Mouse (Mus musculus): ENCODE results near the gene Bach2. TPM values are rescaled to one million over a fixed set of nuclear protein-coding genes. Genes with fewer than 3 reads are reported as not detected.
A peak's percentile ranks its signal among the peaks of the same experiment; 100 is the strongest.

The Bach2 gene
- polyA plus RNA-seq, 1 experiment from 2014 or later = 1.8 TPM

- no peak overlapping the region for H3K9ac ChIP-seq
- 71% methylated on average over 10 of the region's 10 CpGs for WGBS (ENCODE audit: insufficient replicate concordance)
- H3K4me2 ChIP-seq = no peak overlapping the region
- H3K4me1 ChIP-seq = no peaks in the 10 kb centered on the region
- H3K36me3 ChIP-seq = no peaks in the 10 kb centered on the region
- H3K27me3 ChIP-seq (replicated peaks) = peaks cover 25% of the 10 kb centered on the region
- no peak overlapping the region for H3K27ac ChIP-seq
- no peak overlapping the region for H3K4me3 ChIP-seq
- H3K9me3 ChIP-seq (replicated peaks) = no peaks in the 10 kb centered on the region
- ATAC-seq = no peak
These were observed 9.3 kb upstream of the Bach2 start for GRCm38 (mm10) chr4:32229266-32229665.

GRCm38 (mm10) chr4:32231258-32232055 lies 7.1 kb upstream of the Bach2 start:
- WGBS (ENCODE audit: insufficient replicate concordance) = 72% methylated on average over 11 of the region's 11 CpGs
- Histone ChIP-seq H3K4me2 (no peak overlapping the region), H3K27ac (no peak overlapping the region), H3K27me3 (replicated peaks) (peaks cover 46% of the 10 kb centered on the region), H3K9ac (no peak overlapping the region), H3K4me1 (no peaks in the 10 kb centered on the region), H3K4me3 (no peak overlapping the region), H3K9me3 (replicated peaks) (no peaks in the 10 kb centered on the region), H3K36me3 (no peaks in the 10 kb centered on the region)
- ATAC-seq = no peak

GRCm38 (mm10) chr4:32235920-32236705 lies 2.5 kb upstream of the Bach2 start:
- H3K36me3 ChIP-seq = no peaks in the 10 kb centered on the region
- ATAC-seq = no peak
- 69% methylated on average over 16 of the region's 16 CpGs for WGBS (ENCODE audit: insufficient replicate concordance)
- no peak overlapping the region for H3K4me3 ChIP-seq
- H3K27me3 ChIP-seq (replicated peaks) = peaks cover 84% of the 10 kb centered on the region
- H3K9ac ChIP-seq = no peak overlapping the region
- no peaks in the 10 kb centered on the region for H3K9me3 ChIP-seq (replicated peaks)
- H3K27ac ChIP-seq = no peak overlapping the region
- H3K4me2 ChIP-seq = no peak overlapping the region
- peaks cover 10% of the 10 kb centered on the region for H3K4me1 ChIP-seq

- Histone ChIP-seq H3K4me1 (peaks cover 23% of the 10 kb centered on the region), H3K9me3 (replicated peaks) (no peaks in the 10 kb centered on the region), H3K36me3 (no peaks in the 10 kb centered on the region), H3K4me2 (peak overlapping the region; percentile 99), H3K4me3 (peak overlapping the region; percentile 77), H3K27ac (peak overlapping the region; percentile 73), H3K9ac (peak overlapping the region; percentile 69), H3K27me3 (replicated peaks) (peaks cover 90% of the 10 kb centered on the region)
- peak; percentile 55 for ATAC-seq
- WGBS (ENCODE audit: insufficient replicate concordance) = under 1% methylated on average over 91 of the region's 100 CpGs
These were observed 531 bp downstream of the Bach2 start for GRCm38 (mm10) chr4:32238921-32239748.

GRCm38 (mm10) chr4:32239749-32240131 lies 1.1 kb downstream of the Bach2 start:
- peak; percentile 34; the same call in 1 of the 2 replicates for ATAC-seq
- H3K4me3 ChIP-seq = peak overlapping the region; percentile 77
- H3K4me2 ChIP-seq = peak overlapping the region; percentile 99
- H3K27ac ChIP-seq = peak overlapping the region; percentile 51
- no peaks in the 10 kb centered on the region for H3K36me3 ChIP-seq
- no peaks in the 10 kb centered on the region for H3K9me3 ChIP-seq (replicated peaks)
- under 1% methylated on average over 26 of the region's 26 CpGs for WGBS (ENCODE audit: insufficient replicate concordance)
- H3K4me1 ChIP-seq = peaks cover 28% of the 10 kb centered on the region
- H3K27me3 ChIP-seq (replicated peaks) = peaks cover 88% of the 10 kb centered on the region
- H3K9ac ChIP-seq = peak overlapping the region; percentile 69

GRCm38 (mm10) chr4:32240457-32241030 lies 1.9 kb downstream of the Bach2 start:
- H3K27ac ChIP-seq = no peak overlapping the region
- H3K4me2 ChIP-seq = peak overlapping the region; percentile 99
- H3K4me3 ChIP-seq = no peak overlapping the region
- peaks cover 80% of the 10 kb centered on the region for H3K27me3 ChIP-seq (replicated peaks)
- H3K4me1 ChIP-seq = peaks cover 28% of the 10 kb centered on the region
- H3K36me3 ChIP-seq = no peaks in the 10 kb centered on the region
- no peaks in the 10 kb centered on the region for H3K9me3 ChIP-seq (replicated peaks)
- ATAC-seq = no peak
- WGBS (ENCODE audit: insufficient replicate concordance) = 26% methylated on average over 9 of the region's 9 CpGs
- H3K9ac ChIP-seq = no peak overlapping the region

- 53% methylated on average over 6 of the region's 6 CpGs for WGBS (ENCODE audit: insufficient replicate concordance)
- H3K9me3 ChIP-seq (replicated peaks) = no peaks in the 10 kb centered on the region
- ATAC-seq = no peak
- H3K4me1 ChIP-seq = peaks cover 28% of the 10 kb centered on the region
- peaks cover 75% of the 10 kb centered on the region for H3K27me3 ChIP-seq (replicated peaks)
- H3K27ac ChIP-seq = no peak overlapping the region
- no peak overlapping the region for H3K9ac ChIP-seq
- H3K4me3 ChIP-seq = no peak overlapping the region
- H3K36me3 ChIP-seq = no peaks in the 10 kb centered on the region
- no peak overlapping the region for H3K4me2 ChIP-seq
These were observed 2.9 kb downstream of the Bach2 start for GRCm38 (mm10) chr4:32241351-32241980.

- no peaks in the 10 kb centered on the region for H3K9me3 ChIP-seq (replicated peaks)
- peaks cover 28% of the 10 kb centered on the region for H3K4me1 ChIP-seq
- H3K4me2 ChIP-seq = no peak overlapping the region
- H3K4me3 ChIP-seq = no peak overlapping the region
- WGBS (ENCODE audit: insufficient replicate concordance) = 73% methylated on average over 6 of the region's 6 CpGs
- no peak overlapping the region for H3K9ac ChIP-seq
- ATAC-seq = no peak
- H3K27ac ChIP-seq = no peak overlapping the region
- H3K27me3 ChIP-seq (replicated peaks) = peaks cover 75% of the 10 kb centered on the region
- H3K36me3 ChIP-seq = no peaks in the 10 kb centered on the region
These were observed 3.6 kb downstream of the Bach2 start for GRCm38 (mm10) chr4:32242122-32242615.

- H3K27me3 ChIP-seq (replicated peaks) = peaks cover 62% of the 10 kb centered on the region
These were observed 4.9 kb downstream of the Bach2 start for GRCm38 (mm10) chr4:32243458-32243857.

GRCm38 (mm10) chr4:32244092-32244745 lies 5.6 kb downstream of the Bach2 start:
- Histone ChIP-seq H3K9ac (no peak overlapping the region), H3K4me1 (peaks cover 45% of the 10 kb centered on the region), H3K4me2 (no peak overlapping the region)

More at GRCm38 (mm10) chr4:32243458-32243857, 4.9 kb downstream of the Bach2 start:
- WGBS (ENCODE audit: insufficient replicate concordance) = 58% methylated on average over 10 of the region's 10 CpGs
- H3K9ac ChIP-seq = no peak overlapping the region
- no peaks in the 10 kb centered on the region for H3K36me3 ChIP-seq
- no peaks in the 10 kb centered on the region for H3K9me3 ChIP-seq (replicated peaks)
- no peak overlapping the region for H3K4me2 ChIP-seq
- 0 out of 2 replicates have a peak overlapping the region, but pooled peaks have one; percentile 11 for H3K27ac ChIP-seq
- no peak overlapping the region for H3K4me3 ChIP-seq
- peaks cover 37% of the 10 kb centered on the region for H3K4me1 ChIP-seq
- ATAC-seq = no peak

More at GRCm38 (mm10) chr4:32244092-32244745, 5.6 kb downstream of the Bach2 start:
- Histone ChIP-seq H3K36me3 (no peaks in the 10 kb centered on the region), H3K27me3 (replicated peaks) (peaks cover 55% of the 10 kb centered on the region), H3K4me3 (no peak overlapping the region), H3K9me3 (replicated peaks) (no peaks in the 10 kb centered on the region), H3K27ac (no peak overlapping the region)
- no peak for ATAC-seq
- WGBS (ENCODE audit: insufficient replicate concordance) = 73% methylated on average over 18 of the region's 18 CpGs
